Mouse (Mus musculus) embryo, embryonic 11 days (tissue): Measurements from ENCODE around the gene Etfbkmt.
"Not testable (repeated sequence)": the region's sequence is repeated elsewhere in the genome, so short reads cannot be mapped to it uniquely, and the experiment has no call there.

Experiments used
- DNase-seq: peaks from one replicate; pipeline ENCODE4 v3.0.0-alpha.2; 2015

The Etfbkmt gene

DNA sequence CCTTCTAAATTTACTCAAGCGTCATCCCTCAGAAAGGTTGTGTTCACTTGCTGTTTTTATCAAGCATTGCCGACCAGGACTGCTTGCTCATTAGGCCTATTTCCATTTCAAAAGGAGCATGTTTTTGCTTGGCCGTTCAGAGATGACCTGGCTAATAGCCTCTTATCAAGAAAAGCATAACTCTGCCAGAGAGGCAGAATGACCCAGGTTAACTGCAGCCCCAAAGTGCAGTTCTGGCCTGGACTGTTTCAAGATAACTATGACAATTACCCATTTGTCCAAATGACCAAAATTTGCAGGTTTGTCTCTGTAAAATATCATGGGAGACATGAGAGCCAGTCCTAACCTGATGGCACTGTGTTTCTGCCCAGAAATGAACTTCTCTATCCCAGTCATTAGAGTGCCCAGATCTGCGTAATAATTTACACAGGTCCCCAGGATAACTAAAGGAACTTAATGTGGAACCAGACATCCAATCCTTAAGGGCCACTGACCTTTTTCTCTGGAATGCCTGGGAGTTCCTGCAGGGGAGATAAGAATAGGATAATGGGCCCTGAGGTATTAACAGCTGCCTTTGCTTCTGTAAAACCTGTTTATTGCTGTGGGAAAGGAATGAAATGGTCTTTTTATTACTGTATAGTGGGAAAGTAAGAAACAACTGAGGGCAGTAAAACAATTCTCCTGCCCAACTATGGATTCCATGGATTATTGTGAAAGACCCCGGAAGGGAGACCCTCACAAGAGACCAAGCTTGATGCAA lies 5.1 kb upstream of the Etfbkmt start:
- peak; percentile 35 for DNase-seq

GRCm38 (mm10) chr6:149135631-149136030 lies 4.0 kb upstream of the Etfbkmt start:
- DNase-seq = no peak

DNA sequence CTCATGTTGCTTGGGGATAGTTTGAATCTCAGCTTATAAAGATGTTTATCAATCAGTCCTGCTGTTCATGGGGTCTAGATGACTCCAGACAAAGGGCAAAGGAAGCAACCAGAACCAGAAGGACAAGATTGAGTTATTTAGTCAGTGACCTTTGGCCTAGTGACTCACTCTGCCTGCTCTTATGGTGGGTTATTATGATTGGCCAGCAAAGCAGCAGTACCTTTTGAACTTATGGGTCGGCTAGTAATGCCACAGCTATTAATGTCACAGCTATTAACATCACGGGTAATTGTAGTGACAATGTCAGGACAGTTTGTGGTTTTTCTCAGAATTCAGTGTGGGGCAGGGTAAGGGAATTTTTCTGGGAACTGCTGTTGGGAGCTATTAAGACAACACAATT lies 1.7 kb upstream of the Etfbkmt start:
- no peak for DNase-seq

- DNase-seq = no peak
Measured at GRCm38 (mm10) chr6:149139011-149139410, 638 bp upstream of the Etfbkmt start.

DNA sequence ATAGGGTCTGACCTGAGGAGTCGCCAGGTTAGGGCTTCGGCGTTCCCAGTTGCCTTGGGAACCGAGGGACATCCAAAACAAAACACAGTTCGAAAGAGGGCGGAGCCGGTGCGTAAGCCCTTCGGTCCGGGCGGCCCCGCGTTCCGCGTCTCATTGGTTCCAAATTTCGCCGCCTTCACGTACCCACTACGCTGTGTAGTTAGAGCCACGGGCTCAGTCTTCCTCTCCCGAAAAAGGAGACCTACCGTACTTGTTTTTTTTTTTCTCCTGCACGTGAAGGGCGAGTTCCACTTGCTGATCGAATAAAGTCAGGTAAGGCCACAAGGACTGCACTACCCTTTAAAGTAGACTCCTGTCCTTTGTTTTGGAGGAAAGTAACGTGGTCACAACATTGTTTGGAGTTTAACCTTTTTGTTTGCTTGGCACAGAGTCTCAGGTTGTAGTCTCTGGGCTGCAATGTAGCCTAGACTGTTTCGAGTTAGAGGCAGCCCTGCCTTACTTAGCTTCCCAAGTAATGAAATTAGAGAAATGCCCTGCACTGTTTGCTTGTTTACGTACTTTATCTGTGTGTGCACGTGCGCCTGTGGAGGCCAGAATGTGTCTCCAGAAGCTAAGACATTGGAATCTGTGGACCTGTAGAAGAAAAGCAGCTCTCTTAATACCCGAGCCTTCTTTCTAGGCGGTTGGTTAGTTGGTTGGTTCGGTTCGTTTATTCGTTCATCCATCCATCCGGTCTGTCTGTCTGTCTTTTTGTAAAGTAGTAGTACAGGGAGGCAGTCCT lies 1.9 kb downstream of the Etfbkmt start:
- peak; percentile 94 for DNase-seq

GRCm38 (mm10) chr6:149145143-149145542 lies 5.5 kb downstream of the Etfbkmt start:
- DNase-seq = no peak

- DNase-seq = no peak
Measured at GRCm38 (mm10) chr6:149148436-149149229, 9.0 kb downstream of the Etfbkmt start.

DNA sequence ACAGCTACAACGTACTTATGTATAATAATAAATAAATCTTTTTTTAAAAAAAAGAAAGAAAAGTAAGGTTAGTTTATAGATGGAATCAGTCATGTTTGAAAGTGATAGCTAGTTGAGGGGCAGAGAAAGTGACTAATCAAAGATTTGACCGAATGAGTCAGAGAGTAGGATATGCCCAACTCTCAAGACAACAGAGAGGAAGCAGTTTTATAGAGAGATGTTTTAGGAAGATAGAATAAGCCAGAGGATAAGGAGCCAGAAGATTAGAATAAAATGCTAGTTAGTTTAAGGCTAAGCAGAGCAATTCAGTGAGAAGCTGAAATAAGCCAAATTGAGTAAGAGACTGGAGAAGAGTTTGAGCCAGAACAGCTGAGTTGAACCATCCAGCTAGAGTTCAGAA lies 12.5 kb downstream of the Etfbkmt start:
- no peak for DNase-seq

DNA sequence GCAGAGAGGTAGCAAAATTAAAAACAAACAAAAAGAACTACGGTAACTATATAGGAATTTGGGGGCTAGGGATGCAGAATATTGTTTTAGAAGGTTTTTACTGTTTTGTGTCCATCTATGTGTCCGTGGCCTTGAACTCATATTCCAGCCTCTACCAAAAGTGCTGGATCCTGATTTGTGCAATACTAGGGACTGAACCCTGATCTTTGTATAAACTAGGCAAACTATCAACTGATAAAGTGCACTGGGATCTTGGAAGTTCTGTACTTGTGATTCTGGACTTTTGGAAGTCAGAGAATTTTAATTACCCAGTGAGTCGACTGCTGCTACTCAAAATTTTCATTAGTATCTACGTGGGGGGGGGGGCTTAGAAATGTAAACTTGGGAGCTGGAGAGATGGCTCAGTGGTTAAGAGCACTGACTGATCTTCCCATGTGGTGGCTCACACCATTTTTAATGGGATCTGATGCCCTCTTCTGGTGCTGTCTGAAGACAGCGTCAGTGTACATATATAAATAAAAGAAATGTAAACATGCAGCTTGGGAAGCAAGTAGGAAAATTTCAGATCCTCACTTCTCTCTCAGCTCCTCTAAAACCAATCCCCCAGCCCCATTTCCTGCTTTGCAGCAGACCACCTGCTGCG lies 13.9 kb downstream of the Etfbkmt start:
- DNase-seq = no peak

GRCm38 (mm10) chr6:149154116-149155030 lies 14.7 kb downstream of the Etfbkmt start:
- DNase-seq = no peak

DNA sequence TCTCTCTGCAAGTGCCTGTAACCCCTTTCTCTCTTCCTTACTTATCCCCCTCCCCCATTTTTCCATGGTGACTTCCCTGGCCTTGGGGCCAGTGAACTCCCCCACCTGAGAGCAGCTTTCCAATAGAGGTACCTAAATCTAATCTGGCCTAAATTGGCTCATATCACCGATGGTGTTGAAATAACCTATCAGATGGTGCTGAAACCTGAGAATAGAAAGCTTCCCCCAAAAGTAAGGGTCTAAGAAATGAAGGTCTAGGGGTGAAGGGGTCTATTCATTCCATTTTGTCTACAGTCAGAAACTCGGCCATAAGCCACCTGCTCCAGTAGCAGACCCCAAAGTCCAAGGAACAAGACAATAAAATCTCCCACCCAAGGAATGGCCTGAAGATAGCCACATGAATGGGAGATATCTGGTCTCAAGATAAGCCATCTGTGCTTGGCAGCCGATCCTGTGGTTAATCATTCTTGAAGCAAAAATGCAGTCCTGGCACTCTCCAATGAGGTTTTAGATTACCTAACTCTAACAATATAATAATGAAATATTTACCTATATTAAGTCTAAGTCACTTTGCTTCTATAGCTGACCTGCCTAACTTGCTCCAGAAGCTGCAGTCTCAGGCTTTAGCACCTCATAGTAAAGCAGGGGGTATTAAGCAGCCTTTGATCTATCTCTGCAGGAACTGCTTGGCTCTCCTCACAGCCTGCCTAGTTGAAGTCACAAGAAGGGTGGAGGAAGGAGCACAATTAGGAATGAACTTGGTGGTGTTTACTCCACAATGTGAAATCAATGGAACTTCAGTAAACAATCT lies 15.6 kb downstream of the Etfbkmt start:
- no peak for DNase-seq

DNA sequence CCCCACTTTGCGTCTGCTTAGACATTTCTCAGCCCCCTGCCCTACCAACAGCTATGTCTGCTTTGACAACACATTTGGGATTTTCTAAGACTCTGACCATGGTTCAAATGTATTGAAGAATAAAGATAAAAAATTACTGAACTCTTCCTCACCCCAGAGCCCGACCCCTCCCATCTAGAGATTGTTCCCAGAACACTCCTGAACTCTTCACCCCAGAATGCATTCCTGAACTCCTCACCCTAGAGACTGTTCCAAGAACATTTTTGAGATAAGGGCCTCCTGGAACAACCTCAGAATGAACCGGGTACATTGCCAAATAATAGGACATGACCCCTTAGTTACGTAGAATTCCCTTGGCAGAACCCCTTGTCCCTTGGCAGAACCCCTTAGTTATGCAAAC lies 27.4 kb downstream of the Etfbkmt start:
- not testable (repeated sequence) for DNase-seq

GRCm38 (mm10) chr6:149167672-149168071 lies 28.0 kb downstream of the Etfbkmt start:
- no peak for DNase-seq

DNA sequence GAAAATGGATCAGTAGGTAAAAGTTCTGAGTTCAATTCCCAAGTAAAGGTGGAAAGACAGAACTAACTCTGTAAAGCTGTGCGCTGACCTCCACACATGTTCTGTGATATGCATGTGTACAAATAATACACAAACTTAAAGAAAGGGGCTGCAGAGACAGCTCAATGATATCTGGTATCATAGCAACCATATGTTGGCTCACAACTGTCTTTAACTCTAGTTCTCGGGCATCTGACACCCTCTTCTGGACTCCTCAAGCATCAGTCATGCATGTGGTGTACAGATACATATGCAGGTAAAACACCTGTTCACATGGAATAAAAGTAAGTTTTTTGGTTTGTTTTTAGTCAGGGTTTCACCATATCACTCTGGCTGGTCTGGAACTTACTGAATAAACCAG lies 28.8 kb downstream of the Etfbkmt start:
- no peak for DNase-seq

DNA sequence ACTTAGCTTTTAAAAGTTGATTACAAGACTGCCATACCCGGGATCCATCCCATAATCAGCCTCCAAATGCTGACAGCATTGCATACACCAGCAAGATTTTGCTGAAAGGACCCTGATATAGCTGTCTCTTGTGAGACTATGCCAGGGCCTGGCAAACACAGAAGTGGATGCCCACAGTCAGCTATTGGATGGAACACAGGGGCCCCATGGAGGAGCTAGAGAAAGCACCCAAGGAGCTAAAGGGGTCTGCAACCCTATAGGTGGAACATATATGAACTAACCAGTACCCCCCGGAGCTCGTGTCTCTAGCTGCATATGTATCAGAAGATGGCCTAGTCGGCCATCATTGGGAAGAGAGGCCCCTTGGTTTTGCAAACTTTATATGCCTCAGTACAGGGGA lies 30.3 kb downstream of the Etfbkmt start:
- DNase-seq = not testable (repeated sequence)

GRCm38 (mm10) chr6:149173831-149174625 lies 34.4 kb downstream of the Etfbkmt start:
- peak; percentile 3 for DNase-seq

GRCm38 (mm10) chr6:149174932-149175570 lies 35.4 kb downstream of the Etfbkmt start:
- DNase-seq = no peak

GRCm38 (mm10) chr6:149179064-149179463 lies 39.4 kb downstream of the Etfbkmt start:
- no peak for DNase-seq

DNA sequence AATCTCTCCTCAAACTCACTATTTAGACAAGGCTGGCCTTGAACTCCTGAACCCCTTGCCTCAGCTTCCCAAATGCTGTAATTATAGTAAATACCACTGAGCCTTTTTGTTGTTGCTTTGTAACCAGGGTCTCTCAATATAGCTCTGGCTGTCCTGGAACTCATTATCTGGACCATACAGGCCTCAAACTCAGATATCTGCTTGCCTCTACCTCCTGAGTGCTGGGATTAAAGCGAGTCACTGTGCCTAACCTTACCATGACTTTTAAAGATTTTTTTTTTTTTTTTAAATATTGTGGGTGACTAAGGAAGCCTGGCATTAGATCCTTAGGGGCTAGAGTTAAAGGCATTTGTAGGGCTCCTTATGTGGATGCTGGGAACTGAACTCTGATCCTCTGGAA lies 44.4 kb downstream of the Etfbkmt start:
- DNase-seq = no peak

DNA sequence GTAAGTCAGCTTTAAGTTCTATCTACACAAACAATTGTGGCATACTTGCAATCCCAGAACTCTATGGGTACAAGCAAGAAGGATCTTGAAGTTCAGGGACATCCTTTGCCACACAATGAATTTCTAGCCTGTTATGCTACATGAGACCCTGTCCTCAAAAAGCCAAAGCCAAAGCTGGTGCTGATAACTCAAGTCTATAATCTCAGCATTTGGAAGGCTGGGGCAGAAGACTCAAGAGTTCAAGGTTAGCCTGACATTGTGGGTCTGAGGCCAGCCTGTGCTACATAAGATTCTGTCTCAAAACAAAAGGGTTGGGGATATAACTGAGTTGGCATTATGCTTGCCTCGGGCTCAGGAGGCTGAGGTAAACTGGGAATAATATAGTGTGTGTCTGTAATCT lies 47.7 kb downstream of the Etfbkmt start:
- DNase-seq = no peak
